Mouse (Mus musculus) erythroblast, embryonic 14.5 days (primary cell): ENCODE measurements around the gene Reep6. TPM values are rescaled to one million over a fixed set of nuclear protein-coding genes. Genes with fewer than 3 reads are reported as not detected.
A peak's percentile ranks its signal among the peaks of the same experiment; 100 is the strongest.

Experiments used
- H3K27me3 ChIP-seq: 2 replicates; pipeline ENCODE4 v1.6.1; 2012; ENCODE audit warnings: inconsistent platforms; ENCODE audit not compliant: control insufficient read depth
- H3K36me3 ChIP-seq: 2 replicates; pipeline ENCODE4 v1.6.1; 2012; ENCODE audit warnings: mild to moderate bottlenecking, inconsistent platforms; ENCODE audit not compliant: control insufficient read depth
- H3K4me1 ChIP-seq: 2 replicates; pipeline ENCODE4 v1.6.1; 2012; ENCODE audit warnings: inconsistent platforms; ENCODE audit not compliant: control insufficient read depth
- H3K4me3 ChIP-seq: replicated peaks from 2 replicates; pipeline ENCODE3; 2012; ENCODE audit warnings: moderate library complexity, mild to moderate bottlenecking, inconsistent platforms
- H3K9me3 ChIP-seq: 2 replicates; pipeline ENCODE4 v1.6.1; 2012; ENCODE audit warnings: low read length, inconsistent platforms, mixed read lengths; ENCODE audit not compliant: control insufficient read depth
- GATA1 ChIP-seq: IDR thresholded peaks from 2 replicates; pipeline ENCODE4 v1.6.1; 2012; ENCODE audit warnings: low read length, inconsistent platforms, mixed read lengths
- TAL1 ChIP-seq: IDR thresholded peaks from 3 replicates; pipeline ENCODE4 v1.6.1; 2012; ENCODE audit warnings: low read length, inconsistent platforms, mixed read lengths
- polyA plus RNA-seq: library from polyadenylated mRNA; stranded (reverse); fragments of >175 nt; gene quantifications from 2 replicates; pipeline ENCODE4 v1.2.3, GENCODE M21; 2012

Reep6 gene
- polyA plus RNA-seq, 1 experiment, result 21.4 TPM

DNA sequence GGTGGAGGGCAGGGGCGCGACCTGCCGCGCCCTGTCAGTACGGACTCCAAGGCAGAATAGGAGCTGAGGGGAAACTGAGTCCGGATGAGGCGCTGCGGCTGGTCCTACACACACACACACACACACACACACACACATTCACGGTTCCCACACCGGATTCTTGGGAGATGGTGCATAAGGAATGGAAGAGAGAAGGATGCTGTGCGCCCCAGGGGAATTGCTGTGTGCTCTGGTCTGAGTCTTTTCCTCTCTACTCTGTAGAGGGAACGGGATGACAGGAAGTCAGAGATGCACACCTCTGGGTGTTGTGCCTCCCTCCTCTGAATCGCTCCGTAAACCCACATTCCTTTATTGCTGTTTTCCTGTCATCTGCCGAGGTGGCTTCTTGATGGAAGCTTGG is 30.5 kb upstream of the Reep6 start:
- Histone ChIP-seq H3K4me1 (peaks cover 41% of the 10 kb centered on the region), H3K27me3 (peaks cover 84% of the 10 kb centered on the region), H3K4me3 (no peak overlapping the region)

DNA sequence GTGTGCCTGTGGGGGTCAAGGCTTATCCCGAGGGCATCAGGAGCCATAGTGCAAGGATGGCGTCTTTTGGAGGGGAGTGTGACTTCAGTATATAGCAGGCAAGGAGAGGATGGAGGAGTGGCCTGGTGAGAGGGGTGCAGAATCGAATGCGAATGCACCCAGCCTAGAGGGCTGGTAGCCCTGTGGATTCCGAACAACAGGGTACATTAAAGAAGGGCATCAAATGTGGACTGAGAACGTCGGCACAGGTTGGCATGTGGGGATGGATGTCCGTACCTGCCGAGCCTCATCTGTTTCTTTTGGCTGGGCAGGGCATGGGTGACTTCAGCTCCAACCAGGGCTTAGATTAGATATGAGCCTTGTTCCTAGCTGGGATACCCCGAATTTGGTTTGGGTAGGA is 29.9 kb upstream of the Reep6 start:
- Histone ChIP-seq H3K36me3 (peaks cover 4% of the 10 kb centered on the region), H3K4me3 (no peak overlapping the region), H3K9me3 (peaks cover 1% of the 10 kb centered on the region), H3K4me1 (peaks cover 39% of the 10 kb centered on the region), H3K27me3 (peaks cover 89% of the 10 kb centered on the region)
- TF ChIP-seq TAL1 (no peak), GATA1 (no peak)

More for the DNA sequence above, 30.5 kb upstream of the Reep6 start:
- Histone ChIP-seq H3K36me3 (peaks cover 9% of the 10 kb centered on the region), H3K9me3 (no peaks in the 10 kb centered on the region)
- TF ChIP-seq GATA1, result no peak
- TF ChIP-seq TAL1, result no peak

DNA sequence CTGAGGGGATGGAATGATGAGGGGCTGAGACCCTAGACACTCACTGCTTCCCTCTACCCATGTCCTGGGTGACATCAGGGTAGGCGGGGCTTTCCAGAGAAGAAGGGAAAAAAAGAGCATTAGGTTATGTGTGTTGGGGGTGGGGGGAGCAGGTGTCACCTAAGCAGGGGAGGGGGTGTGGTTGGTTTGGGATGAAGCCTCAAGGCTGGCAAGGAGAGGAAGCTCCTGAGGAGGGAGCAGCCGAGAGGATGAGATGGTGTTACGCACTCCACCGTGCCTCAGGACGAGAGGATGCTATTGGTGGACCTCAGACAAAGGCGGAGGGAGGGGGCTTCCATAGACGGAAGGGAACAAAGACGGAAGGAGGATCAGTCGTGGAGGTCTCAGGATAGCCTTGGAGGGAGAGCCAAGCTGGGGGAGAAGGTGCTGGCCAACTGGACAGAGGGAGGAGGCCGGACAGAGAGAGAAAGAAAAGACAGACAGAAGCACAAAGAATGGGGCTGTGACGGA is 29.0 kb upstream of the Reep6 start:
- Histone ChIP-seq H3K4me1 (peaks cover 33% of the 10 kb centered on the region), H3K4me3 (no peak overlapping the region), H3K27me3 (peaks cover 98% of the 10 kb centered on the region), H3K36me3 (no peaks in the 10 kb centered on the region), H3K9me3 (peaks cover 8% of the 10 kb centered on the region)
- no peak for TF ChIP-seq TAL1
- TF ChIP-seq GATA1, result no peak

DNA sequence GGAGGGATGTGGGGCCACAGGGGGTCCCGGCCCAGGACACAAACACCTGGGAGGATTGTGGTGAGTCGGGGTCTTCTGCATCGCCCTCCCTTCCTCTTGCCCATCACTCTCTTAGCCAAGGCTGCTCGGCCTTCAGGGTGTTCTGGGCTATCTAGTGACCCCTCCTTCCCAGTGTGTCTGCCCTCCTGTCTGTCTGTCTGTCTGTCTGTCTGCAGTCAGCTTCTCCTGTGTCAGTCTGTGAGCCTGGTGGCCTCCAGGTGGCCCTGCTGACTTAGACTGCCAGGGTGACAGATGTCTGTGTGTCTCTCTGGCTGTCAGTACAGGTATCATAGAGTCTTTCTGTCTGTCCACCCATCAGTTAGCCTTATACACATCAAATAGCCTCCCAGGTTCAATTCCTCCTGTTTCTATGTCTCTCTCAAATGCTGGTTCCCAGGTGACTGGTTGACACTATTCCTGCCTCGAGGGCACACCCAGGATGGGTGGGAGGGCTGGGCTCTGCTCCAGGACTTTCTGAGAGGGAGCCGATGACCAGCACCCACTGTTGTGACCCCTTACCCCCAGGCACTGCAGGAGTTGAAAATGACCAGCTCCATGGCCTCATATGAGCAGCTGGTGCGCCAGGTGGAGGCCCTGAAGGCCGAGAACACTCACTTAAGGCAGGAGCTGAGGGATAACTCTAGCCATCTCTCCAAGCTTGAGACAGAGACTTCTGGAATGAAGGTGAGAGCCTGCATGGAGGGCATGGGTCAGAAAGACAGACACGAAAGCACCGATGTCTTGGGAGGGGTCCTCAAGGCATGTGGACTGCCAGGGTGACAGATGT is 28.3 kb upstream of the Reep6 start:
- Histone ChIP-seq H3K27me3 (peaks cover 99% of the 10 kb centered on the region), H3K4me1 (peaks cover 27% of the 10 kb centered on the region), H3K4me3 (no peak overlapping the region), H3K9me3 (peaks cover 8% of the 10 kb centered on the region), H3K36me3 (no peaks in the 10 kb centered on the region)
- no peak for TF ChIP-seq TAL1
- no peak for TF ChIP-seq GATA1

DNA sequence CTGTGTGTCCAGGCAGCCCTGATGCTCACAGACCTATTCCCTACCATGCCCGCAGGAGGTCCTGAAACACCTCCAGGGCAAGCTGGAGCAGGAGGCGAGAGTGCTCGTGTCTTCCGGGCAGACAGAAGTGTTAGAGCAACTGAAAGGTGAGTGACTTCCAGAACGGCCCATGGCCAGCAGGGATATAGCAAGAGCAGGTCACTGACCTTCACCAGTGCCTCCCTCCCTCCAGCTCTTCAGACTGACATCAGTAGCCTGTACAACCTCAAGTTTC is 27.7 kb upstream of the Reep6 start:
- TF ChIP-seq TAL1, result no peak
- Histone ChIP-seq H3K9me3 (peaks cover 8% of the 10 kb centered on the region), H3K4me3 (no peak overlapping the region), H3K36me3 (no peaks in the 10 kb centered on the region), H3K27me3 (peaks cover 99% of the 10 kb centered on the region), H3K4me1 (peaks cover 21% of the 10 kb centered on the region)

DNA sequence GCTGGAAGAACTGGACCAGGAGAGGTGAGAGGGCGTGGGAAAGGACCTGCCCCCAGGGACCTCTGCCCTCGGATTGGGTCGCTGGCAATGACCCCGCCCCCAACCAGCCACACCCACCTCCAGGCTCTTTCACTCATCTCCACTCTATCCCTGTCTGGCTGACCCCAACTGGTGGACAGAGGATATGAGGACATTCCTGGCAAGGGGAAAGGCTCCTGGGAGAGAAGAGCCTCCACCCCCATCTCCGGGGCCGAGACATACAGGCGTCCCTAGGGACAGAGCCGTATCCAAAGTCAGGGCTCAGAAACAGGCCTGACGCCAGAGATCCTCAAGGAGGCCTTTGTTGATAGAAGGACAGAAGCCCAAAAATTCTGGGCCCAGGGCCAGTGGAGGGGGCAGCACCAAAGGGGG is 27.3 kb upstream of the Reep6 start:
- Histone ChIP-seq H3K27me3 (peaks cover 99% of the 10 kb centered on the region), H3K9me3 (peaks cover 8% of the 10 kb centered on the region), H3K4me3 (no peak overlapping the region), H3K36me3 (no peaks in the 10 kb centered on the region), H3K4me1 (peaks cover 16% of the 10 kb centered on the region)
- TF ChIP-seq TAL1, result no peak
- no peak for TF ChIP-seq GATA1

DNA sequence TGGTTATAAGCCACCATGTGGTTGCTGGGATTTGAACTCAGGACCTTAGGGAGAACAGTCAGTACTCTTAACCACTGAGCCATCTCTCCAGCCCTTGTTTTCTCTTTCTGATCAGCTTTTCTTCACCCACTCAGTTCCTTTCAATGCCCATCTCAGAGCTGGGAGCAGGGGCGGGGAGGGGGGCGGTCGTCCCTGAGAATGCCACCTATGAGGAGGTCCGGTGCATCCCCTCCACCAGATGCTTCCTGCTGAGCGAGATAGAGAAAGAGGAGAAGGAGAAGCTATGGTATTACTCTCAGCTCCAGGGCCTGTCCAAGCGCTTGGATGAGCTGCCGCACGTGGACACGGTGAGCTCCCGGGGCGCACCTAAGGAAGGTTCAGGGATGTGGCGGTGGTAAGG is 25.3 kb upstream of the Reep6 start:
- Histone ChIP-seq H3K4me1 (peaks cover 13% of the 10 kb centered on the region), H3K27me3 (peaks cover 94% of the 10 kb centered on the region), H3K36me3 (no peaks in the 10 kb centered on the region), H3K4me3 (peak overlapping the region; percentile 29), H3K9me3 (peaks cover 8% of the 10 kb centered on the region)
- TF ChIP-seq GATA1 (no peak), TAL1 (no peak)

DNA sequence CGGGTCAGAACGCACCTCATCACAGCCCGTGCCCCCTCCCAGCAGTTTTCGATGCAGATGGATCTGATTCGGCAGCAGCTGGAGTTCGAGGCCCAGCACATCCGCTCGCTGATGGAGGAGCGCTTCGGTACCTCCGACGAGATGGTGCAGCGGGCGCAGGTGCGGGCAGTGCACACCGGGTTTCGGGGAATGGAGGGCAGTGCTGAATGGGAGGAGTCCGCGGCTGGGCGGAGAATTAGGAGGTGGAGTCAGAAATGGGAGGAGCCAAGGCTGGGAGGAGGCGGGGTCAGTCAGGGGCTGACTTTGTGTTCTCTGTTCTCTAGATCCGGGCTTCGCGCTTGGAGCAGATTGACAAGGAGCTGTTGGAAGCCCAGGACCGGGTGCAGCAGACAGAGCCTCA is 24.9 kb upstream of the Reep6 start:
- no peak for TF ChIP-seq GATA1
- TF ChIP-seq TAL1, result no peak
- Histone ChIP-seq H3K9me3 (peaks cover 8% of the 10 kb centered on the region), H3K4me3 (peak overlapping the region; percentile 29), H3K4me1 (peaks cover 13% of the 10 kb centered on the region), H3K36me3 (no peaks in the 10 kb centered on the region), H3K27me3 (peaks cover 91% of the 10 kb centered on the region)

DNA sequence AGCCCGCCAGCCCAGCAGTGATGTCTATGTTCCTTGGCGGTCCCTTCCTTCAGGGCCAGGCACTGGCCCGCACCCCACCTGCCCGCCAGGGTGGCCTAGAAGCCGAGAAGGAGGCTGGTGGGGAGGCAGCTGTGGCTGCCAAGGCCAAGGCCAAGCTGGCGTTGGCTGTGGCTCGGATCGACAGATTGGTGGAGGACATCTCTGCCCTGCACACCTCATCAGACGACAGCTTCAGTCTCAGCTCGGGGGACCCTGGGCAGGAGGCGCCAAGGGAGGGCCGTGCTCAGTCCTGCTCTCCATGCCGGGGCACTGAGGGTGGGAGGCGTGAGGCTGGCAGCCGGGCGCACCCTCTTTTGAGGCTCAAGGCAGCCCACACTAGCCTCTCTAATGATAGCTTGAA is 18.2 kb upstream of the Reep6 start:
- H3K4me1 ChIP-seq, result peaks cover 24% of the 10 kb centered on the region
- H3K9me3 ChIP-seq, result peaks cover 27% of the 10 kb centered on the region
- H3K4me3 ChIP-seq, result no peak overlapping the region
- no peaks in the 10 kb centered on the region for H3K36me3 ChIP-seq
- no peak for TF ChIP-seq GATA1
- TF ChIP-seq TAL1, result no peak
- H3K27me3 ChIP-seq, result peaks cover 91% of the 10 kb centered on the region
